Mouse (Mus musculus): Measurements from ENCODE around the gene Krba1.
A peak's percentile ranks its signal among the peaks of the same experiment; 100 is the strongest.

Gene Krba1

DNA sequence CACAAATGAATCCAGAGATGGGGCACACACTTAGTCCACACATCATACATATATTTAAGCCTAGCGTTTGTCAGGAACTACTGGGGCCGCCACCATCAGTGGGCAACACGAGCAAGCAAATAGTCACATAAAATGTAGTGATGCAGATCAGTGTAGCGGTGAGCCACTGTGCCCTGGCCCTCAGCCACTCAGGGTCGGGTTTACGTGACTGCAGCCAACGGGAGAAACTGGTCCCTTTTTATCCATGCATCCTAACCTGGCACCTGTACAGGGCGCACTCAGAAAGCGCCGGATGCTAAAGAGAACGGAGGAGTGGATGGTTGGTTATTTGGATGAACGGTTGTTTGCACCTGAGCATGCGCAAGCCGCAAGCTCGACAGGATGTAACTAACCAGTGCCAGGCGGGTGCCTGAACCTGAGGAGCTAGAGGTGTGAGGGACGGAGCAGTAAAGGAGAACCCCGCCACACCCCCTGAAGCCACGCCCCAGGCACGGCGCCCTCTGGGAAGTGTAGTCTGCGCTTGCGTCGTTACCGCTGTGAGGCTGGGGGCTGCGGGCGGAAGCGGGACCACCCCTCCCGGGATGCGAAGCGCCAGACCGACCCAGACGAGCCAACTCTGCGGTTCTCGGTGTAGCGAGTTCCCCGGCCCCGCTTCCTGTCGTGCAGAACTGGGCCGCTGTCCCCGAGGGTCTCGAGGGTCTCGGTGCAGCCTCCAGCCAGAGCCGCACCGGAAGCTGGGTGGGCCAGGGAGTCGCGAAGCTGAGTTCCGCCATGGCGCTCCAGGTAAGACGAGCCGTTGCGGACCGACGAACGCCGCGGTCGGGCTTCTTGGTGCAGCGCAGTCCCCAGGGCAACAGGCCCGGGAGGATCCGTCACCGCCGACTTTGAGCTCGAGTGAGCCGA lies at the start of gene Krba1:
TSS of gene Krba1 (plus strand) at position 482 of the 903 bp plus-strand sequence.
- DNase-seq, result peak; percentile 87

GRCm38 (mm10) chr6:48358897-48359296 lies 36.5 kb upstream of the Krba1 start:
- no peak for DNase-seq

- DNase-seq, result peak; percentile 93
These were observed 28.9 kb upstream of the Krba1 start for GRCm38 (mm10) chr6:48366322-48366996.

DNA sequence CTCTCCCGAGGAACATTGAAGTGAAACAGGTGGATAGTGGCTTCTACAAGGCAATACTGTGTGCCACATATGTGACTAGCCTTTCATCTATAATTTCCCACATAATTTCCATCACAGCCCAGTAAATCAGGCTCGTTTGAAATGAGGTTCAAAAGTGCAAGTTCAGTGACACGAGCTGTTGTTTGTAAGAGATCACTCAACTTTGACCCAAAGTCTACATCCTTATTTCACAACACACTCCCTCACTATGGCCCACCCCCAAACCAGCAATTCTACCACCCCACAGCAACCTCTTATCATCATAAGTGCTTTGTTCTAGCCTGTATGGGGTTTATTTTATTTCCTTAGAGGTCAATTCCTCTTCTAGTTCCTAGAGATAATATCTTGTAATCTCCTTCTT lies 7.2 kb upstream of the Krba1 start:
- no peak for DNase-seq

- no peak for DNase-seq
These were observed 1.6 kb upstream of the Krba1 start for GRCm38 (mm10) chr6:48393811-48394210.

DNA sequence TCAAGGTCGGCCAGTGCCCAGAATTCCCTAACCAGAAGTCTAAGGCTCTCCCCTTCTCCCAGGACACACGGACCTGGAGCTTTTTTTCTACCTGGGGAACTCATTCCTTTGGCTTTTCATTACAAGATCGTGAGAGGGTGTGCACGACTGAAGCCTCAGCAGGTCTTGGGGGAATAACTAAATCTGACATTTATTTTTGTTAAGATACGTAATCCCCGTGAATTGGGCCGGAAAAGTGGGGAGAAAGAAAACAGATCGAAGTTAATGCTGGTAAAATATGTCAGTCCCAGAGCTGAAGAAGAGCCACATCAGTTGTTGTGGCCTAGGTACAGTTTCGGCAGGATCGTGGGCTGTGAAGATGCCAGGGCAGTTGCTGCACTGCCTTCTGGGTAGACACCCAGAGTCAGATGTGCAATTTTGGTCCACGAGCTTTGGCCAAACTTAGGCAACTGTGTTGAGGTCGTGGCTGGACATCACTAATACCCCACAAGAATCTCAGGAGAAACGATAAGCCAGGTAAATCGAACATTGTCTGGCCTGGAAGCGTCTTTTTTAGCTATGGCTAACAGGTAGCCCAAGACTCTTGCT lies 716 bp downstream of the Krba1 start:
- DNase-seq, result no peak

DNA sequence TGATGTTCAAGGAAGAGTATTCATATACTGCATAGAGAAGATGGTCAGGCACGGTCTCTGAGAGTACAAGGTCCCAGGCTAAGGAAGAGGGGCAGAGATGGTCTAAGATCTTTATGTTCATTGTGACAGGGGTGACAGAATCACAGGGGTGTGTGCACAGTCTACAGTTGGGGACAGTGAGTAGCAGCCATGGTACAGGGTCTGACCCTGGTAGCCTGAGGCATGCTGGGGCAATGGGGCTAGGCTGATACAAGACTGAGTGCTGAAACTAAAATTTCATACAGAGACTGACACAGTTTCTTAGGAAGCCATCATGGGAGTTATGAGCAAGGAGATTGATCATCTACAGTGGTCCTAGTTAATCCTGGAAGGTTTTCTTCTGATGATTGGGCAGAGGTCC lies 1.3 kb downstream of the Krba1 start:
- no peak for DNase-seq

DNA sequence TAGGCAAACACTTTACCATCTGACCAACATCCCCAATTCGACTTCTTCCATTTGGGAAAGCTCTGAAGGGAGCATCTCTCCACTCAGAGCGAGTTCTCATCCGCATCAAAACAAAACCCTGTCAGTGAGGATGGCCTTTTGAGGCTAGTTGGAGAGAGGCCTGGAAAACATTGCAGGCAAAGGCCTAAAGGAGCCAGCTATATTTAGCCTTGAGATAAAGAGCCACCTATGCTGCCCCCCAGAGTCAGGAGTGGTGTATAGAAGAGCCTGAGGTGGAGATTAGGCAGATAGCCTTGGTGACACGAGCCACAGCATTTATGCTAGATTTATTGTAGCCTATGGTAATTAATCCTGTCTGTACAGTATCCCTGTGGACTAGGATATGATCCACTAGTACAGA lies 1.9 kb downstream of the Krba1 start:
- DNase-seq, result peak; percentile 77

GRCm38 (mm10) chr6:48399906-48400305 lies 4.5 kb downstream of the Krba1 start:
- no peak for DNase-seq

DNA sequence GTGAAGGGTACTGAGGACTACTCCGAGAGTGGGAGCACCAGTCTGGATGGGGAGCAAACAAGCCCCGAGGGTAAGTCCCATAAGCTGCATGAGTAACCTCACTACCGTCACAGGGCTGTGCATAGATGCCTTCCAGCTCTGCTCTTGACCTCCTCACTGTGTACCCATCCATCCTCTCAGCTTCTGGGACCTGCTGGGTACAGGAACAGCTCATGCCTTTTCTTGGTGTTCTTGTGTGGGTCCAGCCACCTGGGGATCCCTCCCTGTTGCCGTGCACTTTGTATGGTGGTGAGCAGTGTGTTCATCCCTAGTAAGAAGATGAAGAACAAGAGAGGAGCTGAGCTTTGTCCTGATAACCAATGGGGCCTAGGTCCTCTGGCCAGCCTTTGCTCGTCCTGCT lies 8.7 kb downstream of the Krba1 start:
- no peak for DNase-seq

GRCm38 (mm10) chr6:48409726-48410343 lies 14.4 kb downstream of the Krba1 start:
- DNase-seq, result no peak

GRCm38 (mm10) chr6:48410551-48410950 lies 15.2 kb downstream of the Krba1 start:
- DNase-seq, result no peak

DNA sequence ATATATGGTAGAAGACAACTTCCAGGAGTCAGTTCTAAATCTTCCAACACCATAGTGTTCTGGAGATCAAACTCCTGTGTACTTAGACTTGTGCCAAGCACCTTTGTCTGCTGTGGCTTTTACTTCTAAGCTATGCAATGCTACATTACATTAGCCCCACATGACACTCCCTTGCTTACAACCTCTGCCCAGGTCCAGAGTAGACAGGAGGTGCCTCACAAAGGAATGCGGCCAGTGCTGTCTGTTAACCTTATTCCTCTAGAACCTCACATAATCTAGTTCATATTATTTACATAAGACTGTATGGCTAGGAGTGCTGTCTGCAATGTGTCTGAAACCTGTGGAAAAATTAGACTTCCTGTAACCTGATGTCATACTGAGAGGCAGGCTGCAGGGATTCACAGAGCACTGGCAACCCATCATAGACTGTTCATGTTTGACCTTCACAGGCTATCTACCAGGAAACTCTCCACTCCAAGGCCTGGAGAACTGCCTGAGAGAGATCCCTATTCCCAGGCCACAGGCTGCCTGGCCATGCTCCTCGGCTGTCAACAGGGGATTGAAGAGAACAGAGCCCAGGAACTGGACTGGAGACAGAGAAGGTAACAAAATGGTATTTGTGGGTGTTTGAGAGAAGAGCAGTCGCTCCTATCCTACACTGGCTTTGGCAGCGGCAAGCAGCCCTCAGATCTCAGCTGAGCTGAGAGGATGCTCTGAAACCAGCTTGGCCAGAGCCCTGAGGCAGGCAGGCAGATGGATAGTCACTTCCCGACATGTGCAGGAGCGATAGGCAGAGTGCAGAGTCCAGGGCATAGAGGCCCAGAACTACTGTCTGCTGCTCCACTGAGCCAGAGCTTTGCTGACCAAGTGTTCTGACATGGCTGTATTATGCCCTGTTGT lies 16.1 kb downstream of the Krba1 start:
- DNase-seq, result no peak

DNA sequence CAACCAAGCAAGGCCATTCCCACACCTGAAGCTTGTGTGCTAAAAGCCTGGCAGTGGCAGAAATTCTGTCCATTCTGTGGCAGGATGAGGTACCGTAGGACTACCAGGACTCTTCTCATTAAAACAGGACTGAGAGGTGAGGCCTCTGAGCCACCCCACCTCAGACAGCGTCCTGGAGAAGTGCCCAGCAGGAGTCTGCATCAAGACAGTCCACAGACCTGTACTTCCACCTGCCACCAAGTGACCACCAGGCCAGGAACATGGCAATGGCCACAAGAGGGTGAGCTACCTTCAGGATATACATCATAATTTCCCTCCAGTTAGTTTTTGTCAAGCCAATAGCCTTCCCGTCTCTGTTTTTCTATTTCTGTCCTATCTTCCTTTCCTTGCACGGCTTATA lies 16.8 kb downstream of the Krba1 start:
- no peak for DNase-seq

DNA sequence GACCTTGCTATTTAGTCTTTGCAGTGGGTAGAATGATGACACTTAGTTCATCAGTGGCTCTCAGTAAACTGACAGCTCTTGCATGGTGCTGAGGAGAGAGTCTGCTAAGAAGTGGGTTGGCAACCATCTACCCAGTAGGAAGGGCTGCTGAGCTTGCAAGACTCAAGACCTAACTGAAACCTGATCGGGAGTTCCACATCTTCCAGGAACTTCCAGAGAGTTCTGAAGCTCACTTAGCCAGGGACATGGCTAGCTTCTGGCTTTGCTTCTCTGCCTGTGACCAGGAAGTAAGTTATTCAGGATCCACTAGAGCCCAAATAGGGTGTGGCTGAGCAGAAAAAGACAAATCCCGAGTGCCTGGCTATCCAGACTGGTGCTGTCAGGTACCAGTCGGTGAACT lies 17.3 kb downstream of the Krba1 start:
- no peak for DNase-seq

DNA sequence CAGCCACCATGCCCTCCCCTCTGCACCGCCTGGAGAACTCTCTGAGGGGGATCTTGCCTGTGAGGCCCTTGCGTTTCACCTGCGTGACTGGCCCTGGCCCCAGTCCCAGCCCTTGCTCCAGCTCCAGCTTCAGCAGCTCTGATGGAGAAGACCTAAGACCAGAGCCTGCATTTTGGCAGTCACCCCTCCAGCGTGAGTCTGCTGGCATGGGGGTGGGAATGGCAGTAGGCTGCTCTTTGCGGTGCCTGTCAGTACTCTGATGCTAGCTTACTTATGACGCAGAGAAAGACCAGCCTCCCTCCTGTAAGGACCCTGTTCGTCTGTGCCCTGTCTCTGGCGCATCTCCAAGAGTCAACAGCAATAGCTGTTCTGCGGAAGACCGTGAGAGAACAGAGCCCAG lies 17.7 kb downstream of the Krba1 start:
- DNase-seq, result no peak

DNA sequence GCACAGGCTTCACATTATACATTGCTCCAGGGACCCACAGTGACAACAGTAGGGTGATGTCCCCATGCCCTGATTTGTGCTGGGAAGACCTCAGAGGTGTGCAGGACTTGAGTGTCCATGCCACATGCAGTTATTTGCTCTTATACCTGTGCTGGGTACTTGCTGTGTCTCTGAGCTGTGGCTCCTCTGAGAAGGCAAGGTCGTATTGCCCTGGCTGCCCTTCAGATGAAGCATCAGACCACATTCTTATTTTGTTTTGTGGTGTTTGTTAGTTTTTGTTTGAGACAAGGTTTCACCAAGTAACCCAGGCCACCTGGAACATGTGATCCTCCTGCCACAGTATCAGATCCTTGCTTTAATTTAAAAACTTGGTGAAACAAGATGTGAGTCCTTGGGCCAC lies 19.5 kb downstream of the Krba1 start:
- no peak for DNase-seq

GRCm38 (mm10) chr6:48415636-48416035 lies 20.2 kb downstream of the Krba1 start:
- DNase-seq, result no peak

DNA sequence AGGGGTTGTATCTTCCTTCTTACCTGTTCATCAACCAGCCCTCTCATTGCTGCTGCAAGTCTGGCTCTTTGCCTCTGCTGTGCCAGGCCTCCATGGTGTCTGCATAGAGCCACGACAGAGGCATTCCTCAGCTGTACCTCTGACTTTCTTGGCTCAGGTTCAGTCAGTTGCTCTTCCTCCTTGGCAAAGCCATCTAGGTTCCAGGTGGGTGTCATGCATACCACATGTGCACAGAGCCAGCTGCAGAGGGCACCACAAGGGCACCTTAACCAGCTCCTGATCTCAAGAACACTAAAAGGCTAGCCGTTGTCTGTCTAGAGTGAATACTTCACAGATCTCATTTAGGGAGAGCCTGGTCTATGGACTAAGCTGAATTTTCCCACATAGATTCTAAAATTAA lies 21.1 kb downstream of the Krba1 start:
- no peak for DNase-seq

DNA sequence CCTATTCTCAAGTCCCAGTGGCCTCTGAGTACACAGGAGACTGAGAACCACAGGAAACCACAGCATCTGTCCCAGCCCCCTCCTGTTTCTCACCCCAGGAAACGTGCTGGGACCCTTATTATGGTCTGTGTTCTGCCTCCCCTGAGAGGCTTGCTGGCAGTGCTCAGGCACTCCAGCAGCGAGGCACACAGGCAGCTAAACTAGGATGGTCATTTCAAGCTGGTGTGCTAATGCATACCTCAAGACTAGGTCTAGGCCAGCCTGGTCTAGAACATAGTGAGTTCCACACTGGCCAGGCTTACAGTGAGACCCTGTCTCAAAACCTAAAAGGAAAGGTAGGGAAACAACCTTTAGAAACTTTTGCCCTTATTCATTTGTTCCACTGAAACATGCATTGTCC lies 25.3 kb downstream of the Krba1 start:
- no peak for DNase-seq

- no peak for DNase-seq
These were observed 27.9 kb downstream of the Krba1 start for GRCm38 (mm10) chr6:48423336-48423735.

- DNase-seq, result no peak
These were observed 28.7 kb downstream of the Krba1 start for GRCm38 (mm10) chr6:48424074-48424473.
